Mouse (Mus musculus): ENCODE data around the gene Gm21987.

DNA sequence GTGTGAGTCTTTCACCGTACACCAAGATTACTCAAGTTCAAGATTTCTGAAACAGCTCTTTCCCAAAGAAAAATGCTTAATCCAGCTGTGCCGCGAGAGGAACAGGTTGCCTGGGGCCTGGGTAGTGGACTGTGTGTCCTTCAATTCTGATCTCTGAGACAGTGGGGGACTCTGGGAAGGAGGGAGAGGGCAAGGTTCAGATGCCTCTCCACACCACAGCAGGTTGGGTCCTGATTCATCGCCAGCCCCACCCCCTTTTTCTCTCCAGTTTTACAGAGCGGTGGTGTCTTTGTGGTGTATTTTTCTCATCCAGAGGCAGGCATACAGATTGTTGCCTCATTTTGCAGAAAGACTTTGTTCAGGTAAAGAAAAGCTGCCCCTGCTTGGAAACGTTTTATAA, 51.4 kb downstream of the Gm21987 start:
- TF ChIP-seq CTCF (IDR thresholded peaks at IDR 0.05; ENCODE audit: control insufficient read depth, insufficient read depth, low read length) (no peak), POLR2A (IDR thresholded peaks at IDR 0.05; ENCODE audit: borderline replicate concordance, control insufficient read depth, low read depth, low read length) (no peak)

Measured in bone marrow, adult 2 months (tissue).